Mouse (Mus musculus) lung, postnatal 10 days (tissue): ENCODE measurements around the gene Nptx1.

Source experiments
- DNase-seq: peaks from one replicate; pipeline ENCODE4 v3.0.0; 2021

The Nptx1 gene

DNA sequence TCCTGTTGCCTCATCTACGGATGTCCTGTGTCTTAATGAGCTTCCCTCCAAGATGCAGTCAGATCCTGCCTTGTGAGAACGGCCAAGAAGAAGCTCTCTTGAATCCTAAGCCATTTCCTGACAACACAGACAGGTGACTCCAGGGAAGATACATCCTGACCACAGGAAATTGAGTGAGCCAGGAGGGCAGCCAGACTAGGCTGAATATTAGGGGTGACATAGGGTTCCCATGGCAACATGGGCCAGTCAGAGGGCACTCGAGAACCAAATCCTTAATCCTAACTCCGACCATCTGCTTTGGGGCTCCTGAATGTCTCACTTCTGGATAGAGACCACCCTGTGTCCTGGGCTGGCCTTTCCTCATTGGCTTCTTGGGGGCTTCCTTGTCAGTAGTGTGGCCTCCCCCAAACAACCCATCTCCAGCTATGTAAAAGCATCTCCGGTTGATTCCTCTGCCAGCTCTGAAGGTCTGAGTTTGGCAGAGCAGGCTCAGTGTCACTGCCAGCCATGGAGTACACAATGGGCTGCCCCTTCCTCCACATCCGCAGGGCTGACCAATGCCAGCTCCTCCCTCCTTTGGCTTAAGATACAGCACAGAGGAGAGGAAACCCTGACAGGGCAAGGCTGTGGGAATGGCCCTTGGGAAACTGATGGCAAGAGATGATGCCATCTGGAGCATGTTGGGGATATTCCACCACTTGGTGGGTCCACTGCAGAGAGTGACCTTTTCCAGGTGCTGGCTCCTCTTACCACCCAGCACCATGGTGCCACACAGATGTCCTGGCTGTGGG is 25.4 kb downstream of the Nptx1 start:
- peak; percentile 76 for DNase-seq

DNA sequence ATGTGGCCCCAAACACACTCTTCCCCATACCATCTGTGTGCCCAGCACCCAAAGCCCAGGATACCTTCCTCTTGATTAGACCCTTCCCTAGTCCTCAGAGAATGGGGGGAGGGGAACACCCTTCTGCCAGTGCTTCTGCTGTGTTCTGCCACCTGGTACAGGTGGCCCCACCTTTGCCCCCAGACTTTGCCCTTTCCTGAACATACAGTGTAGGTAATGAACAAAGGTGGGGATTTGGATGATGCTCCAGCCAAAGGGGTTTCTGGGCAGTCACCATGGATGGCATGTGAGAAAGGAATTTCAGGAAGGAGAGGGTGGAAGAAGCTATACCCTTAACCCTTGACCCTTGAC is 26.9 kb downstream of the Nptx1 start:
- DNase-seq: no peak

DNA sequence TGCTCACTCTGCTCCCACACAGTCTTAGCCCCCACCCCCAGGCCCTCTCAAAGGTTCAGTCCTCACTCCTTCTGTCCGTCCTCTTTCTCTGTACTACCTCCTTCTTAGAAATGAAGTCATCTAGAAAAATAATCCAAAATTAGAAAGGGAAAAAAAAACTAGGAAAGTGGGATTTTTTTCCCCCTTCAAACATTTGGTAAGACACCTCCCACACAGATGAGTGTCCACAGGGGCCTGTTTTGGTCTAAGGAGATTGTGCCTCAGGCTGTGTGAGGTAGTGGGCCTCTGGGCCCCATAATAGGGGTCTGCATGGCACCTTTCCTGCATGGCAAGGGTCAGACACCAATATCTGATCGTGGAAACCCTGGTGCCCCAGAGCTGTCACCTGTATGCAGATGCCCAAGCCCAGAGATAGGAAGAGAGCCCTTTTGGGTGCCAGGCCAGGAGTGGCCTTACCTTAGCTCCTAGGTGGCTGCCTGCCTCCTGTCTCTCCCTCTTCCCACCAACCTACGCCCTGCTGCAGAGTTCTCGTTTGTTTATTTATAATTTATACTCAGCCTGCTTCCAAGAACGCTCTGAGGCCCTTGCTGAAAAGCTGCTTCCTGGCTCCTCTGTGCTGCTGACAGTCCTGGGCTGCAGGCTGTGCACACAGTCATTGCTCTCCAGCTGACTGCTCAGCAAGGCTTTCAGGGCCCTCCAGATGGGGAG is 27.4 kb downstream of the Nptx1 start:
- peak; percentile 32 for DNase-seq

DNA sequence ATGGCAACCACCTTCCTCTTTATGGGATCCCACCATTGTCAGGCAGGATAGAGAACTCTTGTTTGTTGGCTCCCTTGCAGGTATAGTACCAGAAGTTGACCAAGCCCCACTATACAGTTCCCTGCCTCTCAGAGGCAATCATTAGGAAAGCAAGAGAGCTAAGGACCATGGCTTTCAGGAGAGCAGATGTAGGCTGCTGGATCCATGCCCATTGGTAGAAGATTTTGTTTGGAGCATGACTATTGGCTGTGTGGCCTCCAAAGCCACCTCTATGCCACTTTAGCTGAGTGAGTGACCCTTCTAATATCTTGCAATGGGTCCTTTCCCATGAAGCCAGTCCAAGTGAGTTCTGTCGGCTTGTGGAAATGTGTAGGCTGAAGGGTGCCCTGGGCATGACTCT is 28.2 kb downstream of the Nptx1 start:
- no peak for DNase-seq

DNA sequence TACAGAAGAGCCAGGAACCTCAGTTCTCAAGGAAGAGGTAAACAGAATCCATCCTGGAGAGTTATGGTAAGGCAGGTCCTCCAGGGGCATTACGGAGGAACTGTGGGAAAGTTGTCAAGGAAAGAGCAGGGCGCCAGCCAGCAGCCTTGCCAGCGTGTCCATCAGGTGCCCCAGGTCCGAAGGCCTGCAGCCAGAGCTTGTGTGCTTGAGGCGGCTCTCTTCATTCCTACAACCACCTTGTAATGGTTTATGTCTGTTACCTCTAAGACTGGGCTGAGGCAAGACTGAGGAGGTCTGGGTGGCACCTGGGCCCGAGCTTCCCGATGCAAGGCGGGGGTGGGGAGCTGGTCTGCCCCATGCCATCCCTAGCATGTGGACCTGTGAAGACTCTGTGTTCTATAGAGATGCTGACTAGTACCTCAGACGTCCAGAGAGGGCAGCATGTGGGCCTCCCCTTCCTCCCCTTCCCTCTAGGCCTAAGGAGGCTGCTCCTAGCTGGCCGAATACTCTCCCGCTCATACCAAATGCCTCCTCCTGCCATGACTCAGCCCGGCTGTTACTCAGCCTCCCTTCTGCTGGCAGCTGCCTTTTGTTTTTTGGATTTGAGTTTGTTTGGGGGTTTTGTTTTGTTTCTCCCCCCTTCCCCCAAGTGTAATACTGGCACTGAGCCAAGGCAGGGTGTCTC is 30.7 kb downstream of the Nptx1 start:
- peak; percentile 52 for DNase-seq

DNA sequence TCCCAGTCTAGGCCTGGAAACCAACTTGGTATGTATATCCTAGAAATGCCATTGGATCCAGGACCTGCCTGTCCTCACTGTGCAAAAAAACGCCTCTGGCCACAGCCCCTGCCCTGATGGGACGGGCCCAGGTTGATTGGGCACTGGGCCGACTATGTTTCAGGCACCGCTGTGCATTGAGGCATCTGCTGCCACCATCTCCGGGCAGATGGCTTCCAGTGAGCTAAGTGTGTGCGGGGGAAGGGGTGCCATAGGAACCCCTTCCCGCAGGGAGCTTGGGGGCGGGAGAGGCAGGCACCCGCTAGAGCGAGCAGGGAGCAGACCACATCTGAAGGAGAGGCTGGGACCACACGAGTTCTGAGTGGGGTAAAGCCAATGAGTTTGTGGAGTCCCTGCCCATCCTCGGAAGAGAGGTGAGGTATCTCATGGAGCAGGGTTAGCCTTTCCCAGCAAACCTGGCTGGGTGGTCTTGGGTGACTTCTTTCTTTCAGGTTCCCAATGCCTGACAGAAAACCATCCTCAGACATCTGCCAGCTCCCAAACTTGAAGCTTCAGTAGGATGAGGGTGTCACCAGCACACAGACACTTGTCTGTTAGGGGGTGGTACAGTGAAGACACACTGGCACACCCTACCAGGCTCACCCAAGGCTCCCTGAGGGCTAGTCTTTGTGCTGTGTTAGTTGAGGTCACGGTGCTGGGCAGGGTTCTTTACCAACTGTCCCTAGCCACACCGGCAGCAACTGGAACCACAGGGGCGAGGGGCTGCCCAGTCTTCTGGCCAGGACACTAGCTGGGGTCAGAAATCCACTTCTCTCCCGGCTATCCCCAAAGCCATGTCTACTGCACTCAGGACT is 31.5 kb downstream of the Nptx1 start:
- no peak for DNase-seq

DNA sequence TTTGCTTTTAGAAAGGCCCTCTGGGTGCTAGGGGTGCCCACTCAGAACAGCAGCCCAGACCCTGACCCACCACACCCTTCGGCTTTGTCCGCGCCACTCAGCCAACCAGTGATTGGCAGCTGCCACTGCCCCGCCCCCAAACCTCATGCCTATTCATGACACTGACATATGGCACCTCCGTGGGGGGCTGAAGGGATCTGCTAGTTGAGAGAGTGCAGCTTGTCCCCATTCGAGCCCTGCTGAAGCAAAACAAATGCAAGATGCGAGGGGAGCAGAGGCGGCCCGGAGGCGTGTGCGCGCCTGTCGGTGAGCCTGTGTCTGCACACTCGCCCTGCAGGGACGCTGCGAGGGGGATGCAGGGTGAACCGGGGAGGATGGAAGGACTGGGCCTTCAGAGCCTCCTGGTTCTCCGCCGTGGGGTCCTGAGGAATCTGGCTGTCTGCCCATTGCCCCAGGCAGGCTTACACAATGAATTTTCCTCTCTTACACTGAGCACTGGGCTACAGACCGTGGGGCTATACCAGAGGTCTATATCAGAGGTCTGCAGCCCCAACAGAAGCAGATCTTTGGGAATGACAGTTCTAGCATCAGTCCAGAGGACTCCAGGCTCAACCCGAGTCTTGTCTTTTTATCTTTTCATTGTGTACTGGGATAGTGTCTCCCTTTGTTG is 32.5 kb downstream of the Nptx1 start:
- DNase-seq: peak; percentile 38

DNA sequence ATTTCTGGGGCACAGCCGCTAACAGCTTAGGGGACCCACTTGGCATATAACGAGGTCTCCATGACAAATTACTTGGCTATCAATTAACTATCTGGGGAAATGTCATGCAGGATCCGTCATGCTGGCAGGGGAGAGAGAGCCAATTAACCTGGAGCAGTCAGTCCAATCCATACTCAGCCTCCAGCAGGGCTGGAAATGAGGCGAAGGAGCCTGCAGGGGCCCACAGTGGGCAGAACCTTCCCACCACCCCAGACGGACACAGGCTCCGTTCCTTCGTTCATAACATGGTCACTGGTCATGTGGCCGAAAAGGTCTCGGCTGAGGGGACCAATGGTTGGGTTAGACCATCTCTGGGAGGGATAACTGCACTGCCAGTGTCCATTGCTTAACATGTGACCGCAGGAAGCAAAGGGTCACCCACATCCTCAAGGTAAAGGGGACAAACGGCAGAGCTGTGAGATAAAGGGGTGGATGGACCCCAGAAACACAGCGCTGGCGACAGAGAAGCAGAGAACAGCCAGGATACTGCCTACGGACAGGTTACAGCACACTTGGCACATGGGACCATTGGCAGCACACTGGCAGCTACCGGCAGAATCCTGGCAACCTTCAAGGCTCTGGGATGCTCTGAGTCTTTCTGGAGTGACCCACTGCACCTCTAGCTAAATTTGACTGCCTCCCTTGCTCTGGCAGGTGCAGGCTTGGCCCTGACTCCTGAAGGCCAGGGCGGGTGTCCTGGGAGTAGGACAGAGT is 33.3 kb downstream of the Nptx1 start:
- DNase-seq: no peak

DNA sequence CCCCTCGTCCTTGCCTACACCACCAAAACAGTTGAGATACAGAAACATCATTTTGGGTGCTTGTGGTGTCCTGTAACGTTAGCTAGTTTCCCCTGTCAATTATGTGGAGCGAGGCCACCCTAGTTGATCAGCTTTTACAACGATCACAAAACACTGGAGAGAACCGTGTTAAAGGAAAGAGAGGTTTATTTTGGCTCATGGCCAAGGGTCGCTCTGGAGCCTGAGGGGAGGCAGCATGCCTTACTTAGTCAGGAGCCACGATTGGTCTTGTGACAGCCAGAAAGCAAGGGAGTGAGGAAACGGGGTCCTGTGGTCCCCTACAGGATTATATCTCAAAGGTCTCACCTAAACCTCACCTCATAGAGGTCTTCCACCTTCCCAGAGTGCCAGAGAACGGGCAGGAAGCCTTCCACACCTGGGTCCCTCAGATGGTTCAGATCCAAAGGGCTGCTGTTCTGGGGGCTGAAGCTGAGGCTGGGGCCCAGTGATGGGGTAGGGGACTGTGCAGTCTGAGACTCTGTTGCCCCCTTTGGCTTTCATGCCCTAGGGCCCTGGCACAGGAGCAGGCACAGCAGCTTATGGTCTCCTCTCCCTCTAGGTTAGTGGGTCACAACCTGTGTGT is 34.4 kb downstream of the Nptx1 start:
- DNase-seq: no peak

DNA sequence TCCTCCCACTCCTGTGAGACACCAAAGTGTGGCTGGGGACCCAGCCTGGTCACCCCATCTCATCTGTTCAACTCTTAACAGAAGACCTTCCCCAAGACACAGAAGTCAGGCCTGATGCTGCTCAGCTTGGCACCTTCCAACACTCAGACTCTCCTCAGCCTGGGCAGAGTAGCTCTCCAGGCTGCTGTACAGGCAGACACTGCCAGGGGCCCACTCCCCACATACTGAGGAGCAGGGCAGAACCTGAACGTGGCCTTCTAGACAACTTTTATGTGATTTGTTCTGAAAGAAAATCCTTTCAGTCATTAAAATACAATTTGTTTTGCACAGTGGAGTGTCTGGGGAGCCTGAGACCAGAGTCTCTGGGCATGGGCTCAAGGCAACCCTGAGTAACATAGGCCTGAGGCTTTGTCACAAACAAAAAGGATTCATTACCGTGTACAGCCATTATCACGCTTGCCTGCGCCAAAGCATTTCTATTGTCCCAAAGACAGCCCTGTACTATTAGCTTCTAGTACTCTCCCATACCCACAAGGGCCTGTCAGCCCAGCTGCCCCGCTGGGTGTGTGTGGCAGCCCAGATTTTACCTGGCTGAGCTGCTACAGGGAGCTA is 38.3 kb downstream of the Nptx1 start:
- no peak for DNase-seq

DNA sequence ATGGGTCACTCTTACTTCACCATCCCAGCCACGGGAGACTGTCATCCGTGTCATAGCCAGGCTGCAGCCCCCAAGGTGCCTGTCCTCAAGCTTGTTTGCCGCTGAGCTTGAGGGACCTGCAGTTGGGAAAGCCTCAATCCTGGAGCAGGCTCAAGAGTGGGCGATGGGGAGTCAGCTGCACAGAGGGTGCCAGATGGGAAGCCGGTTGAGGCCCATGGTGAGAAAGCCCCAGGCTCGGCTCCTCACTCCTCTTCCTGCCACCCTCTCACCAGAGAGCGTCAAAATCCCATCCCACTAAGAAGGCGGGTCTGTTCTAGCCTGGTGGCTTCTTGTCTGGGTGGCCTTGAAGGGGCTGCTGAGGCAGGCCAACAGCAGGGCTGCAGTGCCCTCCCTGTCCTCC is 39.8 kb downstream of the Nptx1 start:
- no peak for DNase-seq

DNA sequence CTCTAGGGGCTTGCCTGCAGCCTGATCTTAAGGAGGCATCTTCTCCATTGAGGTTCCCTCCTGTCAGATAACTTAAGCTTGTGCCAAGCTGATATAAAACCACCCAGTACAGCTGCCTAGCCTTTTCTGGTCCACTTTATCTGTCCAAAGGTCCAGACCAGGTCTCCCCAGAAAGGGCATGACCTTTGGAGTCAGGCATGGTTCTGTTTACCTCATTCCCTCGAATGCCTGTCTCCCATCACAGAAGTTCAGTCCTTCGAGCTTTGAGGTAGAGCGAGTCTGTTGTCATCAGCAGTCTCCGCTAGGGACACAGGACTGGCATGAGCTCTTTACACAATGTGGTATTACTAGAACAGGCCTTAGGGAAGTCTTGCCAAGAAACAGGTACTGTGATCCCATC is 41.2 kb downstream of the Nptx1 start:
- DNase-seq: no peak

DNA sequence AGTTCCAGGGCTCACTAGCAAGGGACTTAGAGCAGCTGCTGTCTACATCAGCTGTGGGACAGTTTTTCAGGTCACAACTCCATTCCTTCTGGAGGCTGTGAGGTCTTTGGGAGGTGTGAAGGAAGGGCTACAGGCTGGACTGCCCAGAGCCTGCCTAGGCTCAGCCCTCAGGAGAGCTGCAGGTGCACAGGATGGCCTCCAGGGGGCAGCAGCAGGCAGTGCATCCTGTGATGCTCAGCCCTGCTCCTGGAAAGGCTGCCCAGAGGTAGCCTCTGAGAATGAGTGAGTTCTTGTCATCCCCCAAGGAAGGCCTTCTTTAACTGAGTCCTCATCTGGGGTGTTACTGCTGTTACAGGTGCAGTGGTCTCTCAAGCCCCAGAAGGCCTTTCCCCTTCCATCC is 43.9 kb downstream of the Nptx1 start:
- DNase-seq: peak; percentile 85

DNA sequence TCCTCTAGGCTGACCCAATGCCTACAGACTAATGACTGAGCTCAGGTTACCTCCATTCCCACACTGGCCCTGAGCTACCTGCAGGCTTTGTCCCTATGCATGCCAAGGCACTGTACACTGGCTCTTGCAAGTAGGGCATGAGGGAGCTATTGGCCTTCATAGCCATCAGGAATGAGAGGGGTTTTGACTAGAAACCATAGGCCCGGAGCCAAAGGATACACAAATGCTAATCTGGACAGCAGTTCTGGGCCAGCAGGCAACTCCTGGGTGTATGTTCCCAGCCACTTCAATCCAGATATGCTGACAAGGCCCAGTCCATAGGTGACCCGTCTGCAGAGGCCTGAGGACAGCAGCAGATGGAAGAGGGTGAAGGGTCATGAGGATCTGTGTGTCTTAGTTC is 47.5 kb downstream of the Nptx1 start:
- DNase-seq: no peak

DNA sequence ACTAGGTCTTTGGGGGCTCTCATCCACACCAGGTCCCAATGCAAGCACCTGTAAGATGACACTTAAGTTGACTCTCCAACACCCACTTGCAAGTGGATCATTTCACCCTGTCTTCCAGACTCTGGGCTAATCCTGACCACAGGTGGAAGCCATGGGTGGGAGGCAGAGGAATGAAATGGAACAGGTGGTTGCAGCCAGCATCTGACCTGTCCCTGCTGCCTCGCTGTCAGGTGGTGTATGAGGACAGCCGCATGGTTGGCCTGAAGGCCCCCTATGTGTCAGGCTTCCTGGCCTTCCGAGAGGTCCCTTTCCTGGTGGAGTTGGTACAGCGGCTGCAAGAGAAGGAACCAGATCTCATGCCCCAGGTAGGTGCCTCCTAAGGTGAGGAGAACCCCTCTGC is 48.3 kb downstream of the Nptx1 start:
- no peak for DNase-seq

DNA sequence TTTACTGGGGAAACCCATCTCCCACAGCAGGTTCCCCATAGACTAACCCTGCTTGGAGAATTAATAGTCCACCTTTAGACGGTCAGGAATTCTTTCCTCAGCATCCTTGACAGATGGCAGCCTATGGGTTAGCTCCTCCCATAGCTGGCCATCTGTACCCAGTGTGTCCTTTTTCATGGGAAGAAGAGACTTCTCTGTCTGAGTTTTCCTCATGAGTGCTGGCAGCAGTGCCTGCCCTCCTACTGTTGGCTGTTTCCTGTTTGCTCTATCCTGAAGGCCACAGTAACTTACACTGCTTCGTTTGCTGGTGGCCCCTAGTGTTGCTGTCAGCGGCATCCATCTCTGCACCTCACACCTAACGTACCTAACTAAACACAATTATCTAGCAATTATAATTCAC is 50.1 kb downstream of the Nptx1 start:
- DNase-seq: no peak

DNA sequence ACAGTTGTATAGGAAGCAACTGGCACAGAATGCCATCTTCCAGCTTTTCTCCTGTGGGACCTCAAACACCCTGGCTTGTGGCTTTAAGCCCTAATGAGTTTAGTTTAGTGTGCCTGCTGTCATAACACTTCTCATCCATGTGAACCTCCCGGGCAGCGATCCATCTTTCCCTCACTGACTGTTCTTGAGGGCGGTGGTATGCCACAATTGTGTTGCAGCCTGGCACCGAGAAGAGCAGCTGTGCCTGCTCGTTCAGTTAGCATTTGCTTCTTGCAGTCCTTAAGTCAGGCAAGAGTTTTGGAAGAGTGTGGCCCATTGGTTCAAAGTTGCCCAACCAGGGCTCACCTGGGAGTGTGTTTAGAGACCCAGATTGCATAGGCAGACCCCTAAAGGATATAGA is 51.4 kb downstream of the Nptx1 start:
- DNase-seq: no peak

DNA sequence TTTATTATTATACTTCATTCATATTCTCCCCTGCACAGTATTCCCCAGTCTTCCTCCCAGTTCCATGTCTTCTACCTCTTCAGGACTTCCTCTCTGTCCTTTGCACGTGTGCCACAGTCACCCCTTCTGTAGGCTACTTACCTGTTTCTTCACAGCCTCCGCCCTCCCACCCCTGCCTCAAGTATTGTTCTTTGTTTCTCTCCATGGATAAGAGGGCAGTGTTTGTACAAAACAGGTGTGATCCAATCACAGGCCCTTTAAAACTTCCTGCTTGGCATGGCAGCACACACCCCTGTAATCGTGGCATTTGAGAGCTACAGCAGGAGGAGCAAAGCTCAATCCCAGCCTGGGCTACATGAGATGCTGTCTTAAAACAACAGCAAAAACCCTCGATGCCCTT is 54.0 kb downstream of the Nptx1 start:
- no peak for DNase-seq

DNA sequence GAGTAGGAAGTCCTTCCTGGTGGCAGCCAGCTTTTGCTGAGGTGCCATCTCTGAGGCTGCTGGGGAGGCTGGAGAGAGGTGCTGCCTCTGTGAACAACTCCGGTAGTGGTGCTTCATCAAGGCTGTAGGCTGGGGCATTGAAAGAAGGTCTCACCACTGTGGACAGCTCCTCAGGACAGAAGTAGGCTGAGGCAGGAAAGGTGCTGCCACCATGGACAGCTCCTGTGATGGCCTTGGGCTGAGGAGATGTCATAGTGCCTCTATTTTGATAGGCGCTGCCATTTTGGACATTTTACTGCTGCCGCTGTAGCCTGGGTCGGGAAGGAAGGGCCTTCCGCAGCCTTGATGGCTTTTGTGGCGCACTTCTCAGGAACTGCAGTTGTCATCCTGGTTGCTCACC is 54.7 kb downstream of the Nptx1 start:
- no peak for DNase-seq

DNA sequence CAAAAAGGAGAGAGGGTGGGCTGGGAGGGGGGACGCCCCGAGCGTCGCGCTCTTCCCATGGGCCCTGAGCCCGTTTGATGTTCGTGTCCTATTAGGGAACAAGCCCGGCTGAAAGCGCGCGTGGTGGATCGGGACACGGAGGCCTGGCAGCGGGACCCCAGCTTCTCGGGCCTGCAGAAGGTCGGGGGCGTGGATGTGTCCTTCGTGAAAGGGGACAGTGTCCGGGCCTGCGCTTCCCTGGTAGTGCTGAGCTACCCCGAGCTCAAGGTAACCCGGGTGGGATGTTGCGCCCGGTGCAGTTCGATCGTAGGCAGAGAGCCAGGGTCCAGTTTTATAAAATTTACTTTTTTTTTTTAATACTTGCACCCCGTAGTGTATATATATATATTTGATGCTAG is 55.9 kb downstream of the Nptx1 start:
- DNase-seq: no peak
